ENCODE assay signal across 8 mouse cellular contexts in genomic region chr16:20732251-20732924, GRCm38 (mm10). TPM values are rescaled to one million over a fixed set of nuclear protein-coding genes. Genes with fewer than 3 reads are reported as not detected.
DNase-seq lines count a peak whose midpoint lies in the region; ATAC-seq and TF ChIP-seq lines count a peak whose summit lies in the region.

No protein-coding gene starts in this region.

- peak overlapping the region; percentile 54 for H3K9ac ChIP-seq in heart, postnatal 0 days (replicated peaks; ENCODE audit: low read depth, low read length)
- H3K9ac ChIP-seq in embryonic facial prominence, embryonic 11.5 days (replicated peaks; ENCODE audit: low read length), result peak overlapping the region; percentile 75
- H3K9ac ChIP-seq in limb, embryonic 12.5 days (replicated peaks), result peak overlapping the region; percentile 78

- H3K4me1 ChIP-seq in heart, postnatal 0 days (ENCODE audit: control insufficient read depth, insufficient read depth), result peaks cover 10% of the 10 kb centered on the region; the same call in 1 of the 2 replicates
- peaks cover 5% of the 10 kb centered on the region for H3K4me1 ChIP-seq in embryonic facial prominence, embryonic 11.5 days (ENCODE audit: control insufficient read depth, insufficient read depth, low read length)
- peaks cover 32% of the 10 kb centered on the region for H3K4me1 ChIP-seq in limb, embryonic 12.5 days (replicated peaks)

- H3K9me3 ChIP-seq in heart, postnatal 0 days (replicated peaks; ENCODE audit: control insufficient read depth, low read length), result no peaks in the 10 kb centered on the region
- no peaks in the 10 kb centered on the region for H3K9me3 ChIP-seq in embryonic facial prominence, embryonic 11.5 days (replicated peaks; ENCODE audit: control insufficient read depth, low read length)
- no peaks in the 10 kb centered on the region for H3K9me3 ChIP-seq in limb, embryonic 12.5 days

- ATAC-seq in heart, postnatal 0 days (ENCODE audit: insufficient read depth, low read depth), result 0 out of 2 replicates have a peak, but pooled peaks have one; percentile 6
- ATAC-seq in embryonic facial prominence, embryonic 11.5 days (replicated peaks; ENCODE audit: insufficient number of reproducible peaks, low FRiP score, low TSS enrichment, low read depth), result peak; percentile 31
- peak; percentile 16; the same call in 1 of the 2 replicates for ATAC-seq in limb, embryonic 12.5 days (ENCODE audit: insufficient number of reproducible peaks, insufficient read depth, low FRiP score, low TSS enrichment, low read depth)

- H3K4me3 ChIP-seq in heart, postnatal 0 days (ENCODE audit: low read depth, low read length), result peak overlapping the region; percentile 66
- H3K4me3 ChIP-seq in embryonic facial prominence, embryonic 11.5 days (ENCODE audit: low read depth, low read length), result peak overlapping the region; percentile 63
- peak overlapping the region; percentile 72 for H3K4me3 ChIP-seq in limb, embryonic 12.5 days (replicated peaks)

- peaks cover 64% of the 10 kb centered on the region for H3K27me3 ChIP-seq in heart, postnatal 0 days (ENCODE audit: control insufficient read depth, insufficient read depth, low read length)
- H3K27me3 ChIP-seq in embryonic facial prominence, embryonic 11.5 days (ENCODE audit: control insufficient read depth, insufficient read depth, low read length), result peaks cover 24% of the 10 kb centered on the region
- peaks cover 49% of the 10 kb centered on the region for H3K27me3 ChIP-seq in limb, embryonic 12.5 days

- H3K36me3 ChIP-seq in heart, postnatal 0 days (replicated peaks; ENCODE audit: control insufficient read depth, insufficient read depth, low read length), result no peaks in the 10 kb centered on the region
- no peaks in the 10 kb centered on the region for H3K36me3 ChIP-seq in embryonic facial prominence, embryonic 11.5 days (replicated peaks; ENCODE audit: control insufficient read depth, insufficient read depth, low read depth, low read length)
- peaks cover 12% of the 10 kb centered on the region; the same call in 1 of the 2 replicates for H3K36me3 ChIP-seq in limb, embryonic 12.5 days

- WGBS in heart, postnatal 0 days, result under 1% methylated on average over 29 of the region's 30 CpGs
- WGBS in embryonic facial prominence, embryonic 11.5 days, result under 1% methylated on average over 18 of the region's 30 CpGs
- WGBS in limb, embryonic 12.5 days, result under 1% methylated on average over 29 of the region's 30 CpGs

- H3K27ac ChIP-seq in heart, postnatal 0 days (ENCODE audit: low read depth), result 0 out of 2 replicates have a peak overlapping the region, but pooled peaks have one; percentile 20
- peak overlapping the region; percentile 48; the same call in 1 of the 2 replicates for H3K27ac ChIP-seq in embryonic facial prominence, embryonic 11.5 days (replicated peaks; ENCODE audit: low read depth, low read length)
- H3K27ac ChIP-seq in limb, embryonic 12.5 days, result peak overlapping the region; percentile 75

- TF ChIP-seq EP300 in heart, postnatal 0 days (IDR thresholded peaks at IDR 0.05; ENCODE audit: low read depth), result no peak

- no peak for TF ChIP-seq CTCF in heart, postnatal 0 days (IDR thresholded peaks at IDR 0.05; ENCODE audit: low read depth)

- DNase-seq in heart, postnatal 0 days (ENCODE audit: low spot score), result no peak
- DNase-seq in heart, adult 8-10 months (ENCODE audit: low spot score), result no peak
- DNase-seq in MN1 (ENCODE audit: low spot score), result peak; percentile 32
- DNase-seq in embryonic facial prominence, embryonic 11.5 days (ENCODE audit: low spot score), result peak; percentile 56
- peak; percentile 23 for DNase-seq in right cerebral cortex, postnatal 25 days
- no peak for DNase-seq in layer of hippocampus, adult 18-20 months (ENCODE audit: low spot score in 2 of 2)
- no peak for DNase-seq in thymus, postnatal 14 days

- H3K4me2 ChIP-seq in heart, postnatal 0 days (ENCODE audit: low read depth, low read length), result peak overlapping the region; percentile 99
- peak overlapping the region; percentile 99 for H3K4me2 ChIP-seq in embryonic facial prominence, embryonic 11.5 days (ENCODE audit: low read depth, low read length)
- peak overlapping the region; percentile 99 for H3K4me2 ChIP-seq in limb, embryonic 12.5 days

RNA-seq across cellular contexts. Expression of gene Chrd, which starts 0.5 kb away (rescaled TPM):
- total RNA-seq in heart, postnatal 0 days (2014; rRNA removed; ENCODE audit: low replicate concordance), result 9.7 and 13.9 TPM in 2 replicates
- polyA plus RNA-seq in heart, postnatal 0 days (2015; fragmentation: Nextera tagmentation; extraction: Ambion mirVana), result 0.43 and 0.49 TPM in 2 replicates
- total RNA-seq in heart, adult 8-10 months (2022), result 1 to 10 TPM; 1.4 to 3.3 (median 2.9) TPM
- 1.5 and 1.7 TPM in 2 replicates for polyA plus RNA-seq in embryonic facial prominence, embryonic 11.5 days (2014; fragmentation: Nextera tagmentation; extraction: Ambion mirVana)
- polyA plus RNA-seq in limb, embryonic 12.5 days (2016; fragmentation: Nextera tagmentation; extraction: Ambion mirVana), result 5.0 and 5.1 TPM in 2 replicates
- total RNA-seq in layer of hippocampus, adult 18-20 months (2021), result 10 to 100 TPM; 87.9 to 90.5 TPM

RNA-seq across cellular contexts. Expression of gene Thpo, which starts 1.9 kb away (rescaled TPM):
- total RNA-seq in heart, postnatal 0 days (2014; rRNA removed; ENCODE audit: low replicate concordance), result 0.46 TPM in 1 of 2 replicates, not detected in the other
- 0.12 and 0.14 TPM in 2 replicates for polyA plus RNA-seq in heart, postnatal 0 days (2015; fragmentation: Nextera tagmentation; extraction: Ambion mirVana)
- under 1 TPM in 3 of 4 experiments, not detected in 1; 0.27 to 0.31 (median 0.28) TPM for total RNA-seq in heart, adult 8-10 months (2022)
- 0.48 TPM in 1 of 2 replicates, not detected in the other for polyA plus RNA-seq in embryonic facial prominence, embryonic 11.5 days (2014; fragmentation: Nextera tagmentation; extraction: Ambion mirVana)
- 0.48 and 0.56 TPM in 2 replicates for polyA plus RNA-seq in limb, embryonic 12.5 days (2016; fragmentation: Nextera tagmentation; extraction: Ambion mirVana)
- 10 to 100 TPM; 12.6 to 13.4 TPM for total RNA-seq in layer of hippocampus, adult 18-20 months (2021)

RNA-seq across cellular contexts. Expression of gene Clcn2, which starts 14.8 kb away (rescaled TPM):
- total RNA-seq in heart, postnatal 0 days (2014; rRNA removed; ENCODE audit: low replicate concordance), result 4.6 and 16.9 TPM in 2 replicates
- polyA plus RNA-seq in heart, postnatal 0 days (2015; fragmentation: Nextera tagmentation; extraction: Ambion mirVana), result 1.4 and 1.9 TPM in 2 replicates
- 1 to 10 TPM; 1.5 to 3.3 (median 2.1) TPM for total RNA-seq in heart, adult 8-10 months (2022)
- polyA plus RNA-seq in embryonic facial prominence, embryonic 11.5 days (2014; fragmentation: Nextera tagmentation; extraction: Ambion mirVana), result 13.0 and 14.8 TPM in 2 replicates
- 31.1 and 31.9 TPM in 2 replicates for polyA plus RNA-seq in limb, embryonic 12.5 days (2016; fragmentation: Nextera tagmentation; extraction: Ambion mirVana)
- total RNA-seq in layer of hippocampus, adult 18-20 months (2021), result 10 to 100 TPM; 73.3 to 75.5 TPM

RNA-seq across cellular contexts. Expression of gene Polr2h, which starts 14.9 kb away (rescaled TPM):
- 8.6 and 27.9 TPM in 2 replicates for total RNA-seq in heart, postnatal 0 days (2014; rRNA removed; ENCODE audit: low replicate concordance)
- 33.7 and 35.7 TPM in 2 replicates for polyA plus RNA-seq in heart, postnatal 0 days (2015; fragmentation: Nextera tagmentation; extraction: Ambion mirVana)
- 10 to 100 TPM in 1 of 4 experiments, 1 to 10 TPM in 3; 7.8 to 11.2 (median 9.1) TPM for total RNA-seq in heart, adult 8-10 months (2022)
- polyA plus RNA-seq in embryonic facial prominence, embryonic 11.5 days (2014; fragmentation: Nextera tagmentation; extraction: Ambion mirVana), result 120 and 124 TPM in 2 replicates
- polyA plus RNA-seq in limb, embryonic 12.5 days (2016; fragmentation: Nextera tagmentation; extraction: Ambion mirVana), result 114 and 118 TPM in 2 replicates
- total RNA-seq in layer of hippocampus, adult 18-20 months (2021), result 10 to 100 TPM; 21.5 to 26.2 TPM

RNA-seq across cellular contexts. Expression of gene Fam131a, which starts 39.3 kb away (rescaled TPM):
- 24.8 and 25.5 TPM in 2 replicates for total RNA-seq in heart, postnatal 0 days (2014; rRNA removed; ENCODE audit: low replicate concordance)
- polyA plus RNA-seq in heart, postnatal 0 days (2015; fragmentation: Nextera tagmentation; extraction: Ambion mirVana), result 8.7 and 8.8 TPM in 2 replicates
- total RNA-seq in heart, adult 8-10 months (2022), result 10 to 100 TPM; 26.2 to 47.4 (median 33.0) TPM
- polyA plus RNA-seq in embryonic facial prominence, embryonic 11.5 days (2014; fragmentation: Nextera tagmentation; extraction: Ambion mirVana), result 3.9 and 4.4 TPM in 2 replicates
- 5.3 and 7.4 TPM in 2 replicates for polyA plus RNA-seq in limb, embryonic 12.5 days (2016; fragmentation: Nextera tagmentation; extraction: Ambion mirVana)
- total RNA-seq in layer of hippocampus, adult 18-20 months (2021), result 100 to 1,000 TPM; 445 to 503 TPM

Comparison
In these comparisons a context has a peak if more than half of its experiments do, and no peak if none do; other contexts are left out.
1. DNase-seq: peak in MN1 (single experiment), embryonic facial prominence, embryonic 11.5 days (single experiment) and right cerebral cortex, postnatal 25 days (single experiment); none in heart, postnatal 0 days (single experiment), heart, adult 8-10 months (single experiment), layer of hippocampus, adult 18-20 months (0 of 2) and thymus, postnatal 14 days (single experiment).
2. H3K27ac ChIP-seq: peak in every context shown above with its lines; median percentile 75 in limb, embryonic 12.5 days; 48 in embryonic facial prominence, embryonic 11.5 days; 20 in heart, postnatal 0 days.
3. Peak in every context shown above with its lines, with median percentiles within 50 percentile points of each other: ATAC-seq, H3K4me2 ChIP-seq, H3K4me3 ChIP-seq and H3K9ac ChIP-seq.